Mouse (Mus musculus) megakaryocyte-erythroid progenitor cell, adult 5-6 weeks (primary cell): ENCODE results near the gene Ttc13. TPM values are rescaled to one million over a fixed set of nuclear protein-coding genes. Genes with fewer than 3 reads are reported as not detected.

Experiments
- total RNA-seq, 2 experiments: library from RNA; stranded (forward) in 1 of 2; stranded (reverse) in 1 of 2; fragments of 200-1000, 215-1000 nt in 1 of 2; fragments of >200 nt in 1 of 2; fragmentation: Nextera tagmentation in 1 of 2; gene quantifications; 2 replicates each; pipeline ENCODE4 v1.2.3; 2014 to 2017

Gene Ttc13
- total RNA-seq, 2 experiments from 2014 or later: 50.7 to 73.5 TPM

Other genes with a start within 250 kb of the Ttc13 start
- gene Cog2, start 201.2 kb downstream of the Ttc13 start, total RNA-seq (2014; fragmentation: Nextera tagmentation): 22.5 and 23.8 TPM in 2 replicates
- 24.5 and 34.1 TPM in 2 replicates for gene Cog2, start 201.2 kb downstream of the Ttc13 start, total RNA-seq (2017)
- not detected in 2 replicates for gene Agt, start 152.3 kb downstream of the Ttc13 start, total RNA-seq (2014; fragmentation: Nextera tagmentation)
- gene Agt, start 152.3 kb downstream of the Ttc13 start, total RNA-seq (2017): not detected in 2 replicates
- not detected in 2 replicates for gene Capn9, start 145.9 kb downstream of the Ttc13 start, total RNA-seq (2014; fragmentation: Nextera tagmentation)
- gene Capn9, start 145.9 kb downstream of the Ttc13 start, total RNA-seq (2017): not detected in 2 replicates
- 33.5 and 34.7 TPM in 2 replicates for gene 2310022B05Rik, start 58.6 kb downstream of the Ttc13 start, total RNA-seq (2014; fragmentation: Nextera tagmentation)
- gene 2310022B05Rik, start 58.6 kb downstream of the Ttc13 start, total RNA-seq (2017): 3.7 and 4.4 TPM in 2 replicates
- 20.9 and 32.3 TPM in 2 replicates for gene Arv1, start 156 bp upstream of the Ttc13 start, total RNA-seq (2014; fragmentation: Nextera tagmentation)
- 3.3 and 4.4 TPM in 2 replicates for gene Arv1, start 156 bp upstream of the Ttc13 start, total RNA-seq (2017)
- not detected in 2 replicates for gene Fam89a, start 29.8 kb upstream of the Ttc13 start, total RNA-seq (2014; fragmentation: Nextera tagmentation)
- not detected in 2 replicates for gene Fam89a, start 29.8 kb upstream of the Ttc13 start, total RNA-seq (2017)
- gene Trim67, start 71.1 kb upstream of the Ttc13 start, total RNA-seq (2014; fragmentation: Nextera tagmentation): not detected in 2 replicates
- not detected in 2 replicates for gene Trim67, start 71.1 kb upstream of the Ttc13 start, total RNA-seq (2017)
- 96.0 and 98.2 TPM in 2 replicates for gene Gnpat, start 141.1 kb upstream of the Ttc13 start, total RNA-seq (2014; fragmentation: Nextera tagmentation)
- gene Gnpat, start 141.1 kb upstream of the Ttc13 start, total RNA-seq (2017): 51.5 and 55.6 TPM in 2 replicates
- gene 2810004N23Rik, start 141.1 kb upstream of the Ttc13 start, total RNA-seq (2014; fragmentation: Nextera tagmentation): 55.2 and 62.5 TPM in 2 replicates
- gene 2810004N23Rik, start 141.1 kb upstream of the Ttc13 start, total RNA-seq (2017): 88.0 and 94.9 TPM in 2 replicates
- gene Exoc8, start 175.7 kb upstream of the Ttc13 start, total RNA-seq (2014; fragmentation: Nextera tagmentation): 10.5 and 12.0 TPM in 2 replicates
- 11.8 and 14.8 TPM in 2 replicates for gene Exoc8, start 175.7 kb upstream of the Ttc13 start, total RNA-seq (2017)
- gene Sprtn, start 175.9 kb upstream of the Ttc13 start, total RNA-seq (2014; fragmentation: Nextera tagmentation): 21.6 and 29.3 TPM in 2 replicates
- gene Sprtn, start 175.9 kb upstream of the Ttc13 start, total RNA-seq (2017): 21.5 and 21.7 TPM in 2 replicates
- gene Egln1, start 227.3 kb upstream of the Ttc13 start, total RNA-seq (2014; fragmentation: Nextera tagmentation): 12.8 and 16.6 TPM in 2 replicates
- 11.7 and 13.6 TPM in 2 replicates for gene Egln1, start 227.3 kb upstream of the Ttc13 start, total RNA-seq (2017)